Mouse (Mus musculus) testis, postnatal 14 days (tissue): ENCODE data around the gene Rhoc.
"Not testable (repeated sequence)": the region's sequence is repeated elsewhere in the genome, so short reads cannot be mapped to it uniquely, and the experiment has no call there.

Source experiments
- DNase-seq: peaks from one replicate; pipeline ENCODE4 v3.0.0; 2021; ENCODE audit warnings: low spot score

The Rhoc gene

DNA sequence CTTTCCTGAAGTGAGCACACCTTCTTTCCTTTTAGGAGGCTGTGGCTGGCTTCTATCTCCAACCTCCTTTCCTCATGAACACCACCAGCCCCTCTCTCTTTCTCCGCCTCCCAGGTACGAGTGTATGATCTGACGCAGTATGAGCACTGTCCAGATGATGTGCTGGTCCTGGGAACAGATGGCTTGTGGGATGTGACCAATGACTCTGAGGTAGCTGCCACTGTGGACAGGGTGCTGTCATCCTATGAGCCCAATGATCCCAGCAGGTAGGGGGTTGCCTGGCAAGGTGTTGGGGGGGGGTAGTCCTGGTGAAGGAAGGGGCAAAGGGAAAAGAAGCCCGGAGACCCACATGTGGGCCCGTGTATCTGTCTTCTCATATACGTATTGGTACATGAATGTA is 2.9 kb upstream of the Rhoc start:
- no peak for DNase-seq

- DNase-seq = peak; percentile 71
Observed at GRCm38 (mm10) chr3:104788561-104789311, 561 bp downstream of the Rhoc start.

DNA sequence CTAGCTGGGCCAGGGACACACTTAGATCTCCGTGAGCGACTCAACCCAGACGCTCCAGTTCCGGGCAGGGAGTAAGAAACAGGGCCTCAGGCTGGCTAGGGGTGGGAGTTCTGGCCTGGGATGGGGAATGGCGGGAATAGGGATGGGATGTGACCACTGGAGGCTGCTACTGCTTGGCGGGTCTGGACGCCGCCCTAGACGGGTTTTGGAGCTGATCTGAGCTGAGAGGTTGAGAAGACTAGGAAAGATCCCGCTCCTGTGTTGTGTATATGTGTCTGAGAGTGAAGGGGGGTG is 1.1 kb downstream of the Rhoc start:
- no peak for DNase-seq

- DNase-seq = no peak
Observed at GRCm38 (mm10) chr3:104789822-104790221, 1.6 kb downstream of the Rhoc start.

DNA sequence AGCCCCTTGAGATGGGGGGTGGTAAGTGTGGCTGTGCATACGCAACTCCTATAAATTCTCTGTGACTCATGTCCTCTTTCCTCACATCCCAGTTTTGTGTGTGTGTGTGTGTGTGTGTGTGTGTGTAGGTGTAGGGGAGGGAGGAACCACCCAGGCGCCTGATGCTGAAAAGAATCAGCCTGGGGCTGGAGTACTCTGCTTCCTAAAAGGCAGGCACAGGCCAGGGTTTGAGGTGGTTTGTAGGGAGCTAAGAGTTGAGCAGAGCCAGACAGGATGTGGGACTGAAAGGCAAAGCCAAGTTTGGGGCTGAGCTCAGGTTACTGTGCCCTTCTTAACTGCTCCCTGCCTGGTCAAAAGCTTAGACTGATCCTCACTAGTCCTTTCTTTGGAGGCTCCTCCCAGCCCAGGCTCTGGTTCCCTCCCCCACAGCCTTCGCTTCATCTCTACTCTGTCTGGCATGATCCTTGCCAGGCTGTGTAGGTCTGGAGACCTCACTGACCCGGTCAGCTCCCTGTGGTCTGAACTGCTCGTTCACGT is 2.3 kb downstream of the Rhoc start:
- no peak for DNase-seq

GRCm38 (mm10) chr3:104791017-104791416 is 2.8 kb downstream of the Rhoc start:
- DNase-seq = no peak

- no peak for DNase-seq
Observed at GRCm38 (mm10) chr3:104791671-104792070, 3.5 kb downstream of the Rhoc start.

- DNase-seq = no peak
Observed at GRCm38 (mm10) chr3:104792360-104793270, 4.4 kb downstream of the Rhoc start.

DNA sequence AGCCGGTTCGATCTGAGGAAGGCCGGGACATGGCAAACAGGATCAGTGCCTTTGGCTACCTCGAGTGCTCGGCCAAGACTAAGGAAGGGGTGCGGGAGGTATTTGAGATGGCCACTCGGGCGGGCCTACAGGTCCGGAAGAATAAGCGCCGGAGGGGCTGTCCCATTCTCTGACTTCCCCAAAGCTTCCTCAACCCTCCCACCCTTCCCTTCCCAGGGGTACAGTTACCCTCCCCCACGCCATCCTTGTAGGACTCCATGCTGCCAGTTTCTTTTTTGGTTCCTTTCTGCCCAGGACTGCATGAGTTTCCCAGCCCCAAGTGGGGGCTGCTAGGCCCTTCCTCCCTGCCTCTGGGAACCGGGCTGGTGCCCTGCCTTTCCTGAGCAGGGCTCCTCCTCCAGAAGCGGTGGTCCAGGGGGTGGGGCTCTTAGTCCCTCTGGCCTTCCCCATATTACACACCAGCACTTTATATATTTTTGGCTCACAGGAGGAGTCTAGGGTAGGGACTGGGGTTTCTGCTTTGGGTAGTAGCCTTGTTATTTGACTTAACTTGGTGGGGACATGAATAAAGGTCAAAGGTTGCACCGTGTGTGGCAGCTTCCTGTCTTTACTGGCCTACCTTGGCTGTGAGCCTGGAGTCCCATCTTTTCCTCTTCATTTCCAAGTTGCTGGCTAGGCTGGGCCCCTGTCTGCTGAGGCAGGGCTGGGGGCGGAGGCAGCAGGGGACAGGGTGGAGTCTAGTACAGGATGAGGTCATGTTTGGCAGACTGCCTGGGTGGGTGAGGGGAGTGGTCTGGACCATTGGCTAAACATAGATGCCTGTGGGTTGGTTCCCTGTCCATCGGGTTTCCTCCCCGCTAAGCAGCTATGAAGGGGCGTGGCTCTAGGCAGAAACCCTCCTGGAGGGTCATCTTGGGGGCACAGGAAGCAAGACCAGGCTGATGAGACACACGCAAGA is 6.0 kb downstream of the Rhoc start:
- peak; percentile 77 for DNase-seq

GRCm38 (mm10) chr3:104794953-104795470 is 6.8 kb downstream of the Rhoc start:
- no peak for DNase-seq

- DNase-seq = no peak
Observed at GRCm38 (mm10) chr3:104795661-104796340, 7.6 kb downstream of the Rhoc start.

- DNase-seq = no peak
Observed at GRCm38 (mm10) chr3:104796430-104797082, 8.4 kb downstream of the Rhoc start.

DNA sequence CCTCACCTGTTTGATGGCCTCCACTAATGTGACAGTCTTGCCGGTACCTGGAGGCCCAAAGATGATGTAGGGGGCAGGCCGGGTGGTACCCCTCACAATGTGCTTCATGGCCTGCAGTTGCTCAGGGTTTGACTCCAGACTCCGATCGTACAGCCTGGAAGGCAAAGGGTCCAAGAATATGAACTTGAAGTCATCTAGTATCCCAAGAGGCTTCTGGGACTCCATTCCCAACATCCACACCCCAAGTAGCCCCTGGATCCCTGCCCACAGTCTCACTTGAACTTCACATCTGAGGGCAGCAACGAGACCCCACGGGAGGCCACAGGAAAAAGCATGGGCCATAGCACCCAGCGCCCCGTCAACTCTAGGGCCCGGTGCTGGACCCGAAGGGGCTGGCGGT is 12.5 kb downstream of the Rhoc start:
- no peak for DNase-seq

DNA sequence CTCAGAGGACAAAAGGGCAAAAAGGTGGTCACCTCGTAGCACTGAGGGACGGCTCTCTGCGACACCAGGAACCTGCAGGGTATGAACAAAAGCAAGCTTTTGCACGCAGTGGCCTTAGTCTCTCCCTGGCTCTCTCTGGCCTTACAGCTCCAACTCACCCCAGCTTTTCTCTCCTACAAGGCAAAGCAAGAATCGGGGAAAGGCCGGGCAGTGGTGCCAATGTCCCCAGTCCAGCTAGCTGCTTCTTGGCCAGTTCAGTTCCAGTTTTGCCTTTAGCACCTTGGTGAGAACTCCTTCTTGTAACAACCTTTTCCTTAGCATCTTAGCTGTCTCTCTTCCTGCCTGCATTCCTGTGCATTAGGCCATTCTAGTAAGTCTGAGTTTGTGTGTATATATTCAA is 13.3 kb downstream of the Rhoc start:
- no peak for DNase-seq

DNA sequence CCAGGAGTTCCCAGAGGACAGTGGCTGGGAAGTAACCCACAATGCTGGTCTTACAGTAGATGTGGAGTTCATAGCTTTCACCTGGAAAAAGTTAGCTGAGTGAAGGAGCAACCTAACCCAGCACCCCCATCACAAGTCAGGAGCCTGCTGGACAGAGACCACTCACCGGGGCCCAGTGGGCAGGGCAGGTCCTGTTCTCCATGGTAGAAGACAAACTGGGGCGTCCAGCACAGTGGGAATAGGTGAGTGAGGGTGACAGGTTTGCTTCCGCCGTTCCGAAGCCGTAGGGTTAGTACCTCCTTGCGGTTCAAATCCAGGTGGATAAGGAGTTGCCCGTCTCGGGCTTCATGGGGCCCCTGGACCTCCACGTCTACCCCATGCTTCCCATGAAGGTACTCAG is 16.1 kb downstream of the Rhoc start:
- DNase-seq = no peak

DNA sequence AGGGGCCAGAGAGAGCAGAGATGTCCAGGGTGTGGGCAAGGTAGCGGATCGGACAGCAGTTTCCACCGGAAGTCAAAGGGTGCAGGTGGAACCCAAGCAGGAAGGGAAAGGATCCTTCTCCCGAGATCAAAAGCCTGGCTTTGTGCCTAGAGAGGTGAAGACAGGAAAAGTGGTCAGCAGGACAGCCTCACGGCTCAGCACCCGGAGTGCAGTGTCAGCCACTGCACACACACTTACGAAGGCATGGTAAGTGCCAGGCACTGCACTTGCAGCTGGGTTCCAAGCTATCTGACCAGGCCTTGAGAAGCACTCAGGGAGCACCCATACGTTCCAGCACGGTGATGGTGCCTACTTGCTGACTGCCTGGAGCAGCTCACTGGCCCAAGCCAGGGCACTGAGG is 17.4 kb downstream of the Rhoc start:
- DNase-seq = no peak

- no peak for DNase-seq
Observed at GRCm38 (mm10) chr3:104811752-104812151, 23.6 kb downstream of the Rhoc start.

GRCm38 (mm10) chr3:104812254-104812653 is 24.1 kb downstream of the Rhoc start:
- DNase-seq = no peak

GRCm38 (mm10) chr3:104813227-104813626 is 25.1 kb downstream of the Rhoc start:
- DNase-seq = not testable (repeated sequence)

- no peak for DNase-seq
Observed at GRCm38 (mm10) chr3:104814746-104815145, 26.6 kb downstream of the Rhoc start.

- no peak for DNase-seq
Observed at GRCm38 (mm10) chr3:104815346-104815745, 27.2 kb downstream of the Rhoc start.
